Mouse (Mus musculus) CH12.LX (cell line): Measurements from ENCODE around the gene Ndufa4.

Experiments used
- EP300 ChIP-seq: IDR thresholded peaks from 2 replicates; pipeline ENCODE4 v1.6.1; 2011; ENCODE audit warnings: low read length, improper control_type of control experiment
- KAT2A ChIP-seq: IDR thresholded peaks from 2 replicates; pipeline ENCODE4 v1.6.1; 2012; ENCODE audit warnings: low read length, improper control_type of control experiment, inconsistent platforms; ENCODE audit not compliant: insufficient replicate concordance
- POLR2A ChIP-seq: IDR thresholded peaks from 2 replicates; pipeline ENCODE4 v1.6.1; 2011; ENCODE audit warnings: low read depth, mild to moderate bottlenecking, improper control_type of control experiment, low read length
- USF1 ChIP-seq: IDR thresholded peaks from 2 replicates; pipeline ENCODE4 v1.6.1; 2014; ENCODE audit warnings: low read depth, mild to moderate bottlenecking, inconsistent platforms, low read length, improper control_type of control experiment

DNA sequence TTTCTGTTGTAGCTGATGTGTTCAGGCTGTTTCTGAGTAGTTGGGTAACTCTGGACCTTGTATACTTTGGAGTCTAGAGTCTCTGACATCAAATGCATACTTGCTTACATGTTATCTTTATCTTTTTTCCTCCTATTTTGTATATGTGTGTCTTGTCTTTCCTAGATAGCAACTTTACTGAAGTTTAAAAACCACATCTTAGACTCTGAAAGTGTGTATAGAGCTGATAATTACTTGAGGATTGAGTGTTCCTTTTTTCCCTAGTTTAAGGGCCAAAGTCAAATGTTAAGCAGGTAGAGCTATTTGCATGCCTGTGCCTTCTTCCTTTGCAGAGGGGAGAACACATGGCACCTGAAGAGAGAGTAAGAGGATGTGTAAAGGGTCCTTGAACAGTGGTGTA, 33.6 kb upstream of the Ndufa4 start:
- TF ChIP-seq USF1 (no peak), POLR2A (no peak), KAT2A (no peak), EP300 (no peak)
